Mouse (Mus musculus): Measurements from ENCODE around the gene Gal3st2.
"Not testable (repeated sequence)": the region's sequence is repeated elsewhere in the genome, so short reads cannot be mapped to it uniquely, and the experiment has no call there.

DNA sequence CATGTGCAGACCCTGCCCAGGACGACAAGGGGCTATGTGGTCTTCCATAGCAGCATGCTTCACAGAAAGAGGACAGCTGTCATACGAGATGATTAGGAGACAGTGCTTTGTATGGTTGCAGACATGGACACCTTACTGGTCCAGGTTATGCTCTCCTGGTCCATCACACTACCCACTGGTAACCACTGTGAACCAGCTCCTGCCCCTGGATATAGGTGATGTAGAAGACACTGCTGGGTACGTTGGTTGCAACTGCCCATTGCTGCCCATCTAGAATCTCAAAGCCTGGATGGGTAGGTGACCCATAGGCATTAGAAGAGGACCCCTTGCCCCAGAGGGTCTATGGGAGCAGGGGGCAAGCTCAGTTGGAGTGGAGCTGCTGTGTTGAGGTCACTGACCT is 58.2 kb downstream of the Gal3st2 start:
- not testable (repeated sequence) for TF ChIP-seq POLR2A (IDR thresholded peaks at IDR 0.05; ENCODE audit: borderline replicate concordance, low read depth, low read length); CTCF (IDR thresholded peaks at IDR 0.05; ENCODE audit: low read depth, low read length)

Measured in bone marrow macrophage, adult 2 months (primary cell).